Mouse (Mus musculus) small intestine, adult 10 weeks (tissue): ENCODE data around the gene Pmfbp1. TPM values are rescaled to one million over a fixed set of nuclear protein-coding genes. Genes with fewer than 3 reads are reported as not detected.

Experiments used
- polyA plus RNA-seq: library from polyadenylated mRNA; stranded (reverse); fragments of 350-450 nt; fragmentation: Illumina TruSeq; extraction: RNeasy Lipid Tissue Mini Kit (QIAGEN cat#74804); gene quantifications from one replicate; pipeline ENCODE4 v1.2.3, GENCODE M21; 2014; ENCODE audit warnings: low replicate concordance

Gene Pmfbp1
- not detected for polyA plus RNA-seq

GRCm38 (mm10) chr8:109493727-109494126 is at the start of gene Pmfbp1:
Gene Pmfbp1 (plus strand): TSS chr8:109494027.

GRCm38 (mm10) chr8:109565498-109566333 is 71.9 kb downstream of the Pmfbp1 start, which contains the start of the genes Dhx38 and Txnl4b:
Gene Dhx38 (minus strand): TSS chr8:109565861.
Gene Txnl4b (plus strand): TSS chr8:109565892.

DNA sequence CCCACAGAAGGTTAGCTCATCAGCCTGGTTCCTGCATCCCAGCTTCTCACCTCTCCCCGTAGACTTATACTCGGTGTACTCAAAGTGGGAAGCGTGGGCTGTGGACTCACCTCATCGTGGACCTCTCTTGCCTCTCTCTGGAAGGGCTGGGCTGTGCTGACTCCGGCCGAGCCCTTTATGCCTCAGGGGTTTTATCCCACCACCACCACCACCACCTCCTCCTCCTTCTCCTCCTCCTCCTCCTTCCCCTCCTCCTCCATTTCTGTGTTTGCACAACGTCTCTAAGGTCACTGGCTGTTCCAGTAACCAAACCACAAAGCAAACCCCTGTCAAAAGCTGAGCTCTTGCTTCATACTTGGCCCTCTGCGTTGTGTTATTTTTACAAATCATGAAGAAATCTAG is 85.1 kb downstream of the Pmfbp1 start, which contains the start of gene Hp:
Hp (minus strand) TSS at position 273 of the 402 bp plus-strand sequence.

Other genes with a start within 250 kb of the Pmfbp1 start
- gene Dhx38, start 71.8 kb downstream of the Pmfbp1 start, polyA plus RNA-seq: 2.3 TPM
- gene Txnl4b, start 71.9 kb downstream of the Pmfbp1 start, polyA plus RNA-seq: 13.7 TPM
- not detected for gene Hp, start 85.1 kb downstream of the Pmfbp1 start, polyA plus RNA-seq
- 1.7 TPM for gene Dhodh, start 114.6 kb downstream of the Pmfbp1 start, polyA plus RNA-seq
- not detected for gene Pkd1l3, start 120.5 kb downstream of the Pmfbp1 start, polyA plus RNA-seq
- gene Ist1, start 199.2 kb downstream of the Pmfbp1 start, polyA plus RNA-seq: 82.0 TPM
- 0.74 TPM for gene Zfp821, start 211.5 kb downstream of the Pmfbp1 start, polyA plus RNA-seq
- gene Atxn1l, start 243.7 kb downstream of the Pmfbp1 start, polyA plus RNA-seq: 9.9 TPM